Mouse (Mus musculus) hindbrain, embryonic 16.5 days (tissue): ENCODE results near the gene Il4. TPM values are rescaled to one million over a fixed set of nuclear protein-coding genes. Genes with fewer than 3 reads are reported as not detected.
"Not testable (repeated sequence)": the region's sequence is repeated elsewhere in the genome, so short reads cannot be mapped to it uniquely, and the experiment has no call there.

Experiments used
- ATAC-seq: fragments of 200-750 bp; cut with Nextera tagmentation; 2 replicates; pipeline ENCODE4 v1.8.0; 2017; ENCODE audit warnings: moderate TSS enrichment, moderate library complexity
- H3K27ac ChIP-seq: fragments of 300-500 bp; sonication (generic); 2 replicates; pipeline ENCODE4 v1.5.1; 2014; ENCODE audit warnings: low read depth, mild to moderate bottlenecking, control low read depth, low read length, moderate library complexity
- H3K27me3 ChIP-seq: fragments of 300-500 bp; sonication (generic); replicated peaks from 2 replicates; pipeline ENCODE4 v1.6.1; 2014; ENCODE audit warnings: low read length; ENCODE audit not compliant: control insufficient read depth, insufficient read depth
- H3K36me3 ChIP-seq: fragments of 300-500 bp; sonication (generic); 2 replicates; pipeline ENCODE4 v1.6.1; 2014; ENCODE audit warnings: mild to moderate bottlenecking, low read length, moderate library complexity, mixed read lengths; ENCODE audit not compliant: control insufficient read depth, insufficient read depth
- H3K4me1 ChIP-seq: fragments of 300-500 bp; sonication (generic); 2 replicates; pipeline ENCODE4 v1.6.1; 2014; ENCODE audit warnings: low read depth, low read length; ENCODE audit not compliant: control insufficient read depth, insufficient read depth
- H3K4me2 ChIP-seq: fragments of 300-500 bp; sonication (generic); 2 replicates; pipeline ENCODE4 v1.6.1; 2014; ENCODE audit warnings: mild to moderate bottlenecking, low read length, control low read depth, moderate library complexity
- H3K4me3 ChIP-seq: fragments of 300-500 bp; sonication (generic); 2 replicates; pipeline ENCODE4 v1.5.1; 2014; ENCODE audit warnings: mild to moderate bottlenecking, low read length, control low read depth, moderate library complexity
- H3K9ac ChIP-seq: fragments of 300-500 bp; sonication (generic); 2 replicates; pipeline ENCODE4 v1.6.1; 2014; ENCODE audit warnings: low read depth, mild to moderate bottlenecking, control low read depth, low read length, moderate library complexity
- H3K9me3 ChIP-seq: fragments of 300-500 bp; sonication (generic); 2 replicates; pipeline ENCODE4 v1.6.1; 2014; ENCODE audit warnings: mild to moderate bottlenecking, low read length, moderate library complexity; ENCODE audit not compliant: control insufficient read depth
- WGBS: fragments of 180-500 bp; shearing (Covaris S2); extraction: QIAGEN DNeasy Blood & Tissue Kit; methylation state at CpG from one replicate; pipeline ENCODE4 v1.1.7; 2014; 5-methylcytosine and 5-hydroxymethylcytosine counted together
- polyA plus RNA-seq: library from polyadenylated mRNA; unstranded; fragments of >200 nt; fragmentation: Nextera tagmentation; extraction: Ambion mirVana; gene quantifications from 2 replicates; pipeline ENCODE4 v1.2.1, GENCODE M21; 2015

Il4 gene
- polyA plus RNA-seq, 1 experiment from 2014 or later = 4.5 TPM

- H3K4me3 ChIP-seq = no peak overlapping the region
- H3K36me3 ChIP-seq = peaks cover 53% of the 10 kb centered on the region
- H3K4me1 ChIP-seq = no peaks in the 10 kb centered on the region
- H3K4me2 ChIP-seq = no peak overlapping the region
- no peaks in the 10 kb centered on the region for H3K9me3 ChIP-seq
- no peaks in the 10 kb centered on the region for H3K27me3 ChIP-seq
- H3K9ac ChIP-seq = no peak overlapping the region
- WGBS = 76% methylated on average over 8 of the region's 8 CpGs
- ATAC-seq = no peak
- no peak overlapping the region for H3K27ac ChIP-seq
Measured at GRCm38 (mm10) chr11:53588279-53588678, 30.2 kb downstream of the Il4 start.

DNA sequence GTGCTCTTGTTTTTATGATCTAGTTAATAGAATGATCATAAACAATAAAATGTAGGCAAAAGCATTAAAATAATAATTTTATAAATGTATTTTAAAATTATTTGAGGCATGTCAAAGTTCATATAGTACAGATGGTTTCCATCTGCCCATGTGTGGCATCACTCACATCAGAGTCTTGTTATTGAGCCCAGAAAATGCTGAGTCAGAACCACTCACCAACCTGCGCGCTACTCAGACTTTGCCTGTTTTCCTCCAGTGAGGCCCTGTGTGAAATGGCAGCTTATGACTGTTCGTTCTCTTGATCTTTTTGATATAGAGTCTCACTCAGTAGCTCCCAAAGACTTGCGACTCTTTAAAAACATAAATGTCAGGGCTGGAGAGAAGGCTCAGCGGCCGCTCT lies 33.0 kb downstream of the Il4 start:
- Histone ChIP-seq H3K4me2 (no peak overlapping the region), H3K4me3 (no peak overlapping the region), H3K27me3 (no peaks in the 10 kb centered on the region), H3K27ac (no peak overlapping the region), H3K36me3 (peaks cover 41% of the 10 kb centered on the region), H3K4me1 (no peaks in the 10 kb centered on the region), H3K9me3 (no peaks in the 10 kb centered on the region), H3K9ac (no peak overlapping the region)
- ATAC-seq = no peak
- WGBS = 96% methylated on average over 6 of the region's 6 CpGs

DNA sequence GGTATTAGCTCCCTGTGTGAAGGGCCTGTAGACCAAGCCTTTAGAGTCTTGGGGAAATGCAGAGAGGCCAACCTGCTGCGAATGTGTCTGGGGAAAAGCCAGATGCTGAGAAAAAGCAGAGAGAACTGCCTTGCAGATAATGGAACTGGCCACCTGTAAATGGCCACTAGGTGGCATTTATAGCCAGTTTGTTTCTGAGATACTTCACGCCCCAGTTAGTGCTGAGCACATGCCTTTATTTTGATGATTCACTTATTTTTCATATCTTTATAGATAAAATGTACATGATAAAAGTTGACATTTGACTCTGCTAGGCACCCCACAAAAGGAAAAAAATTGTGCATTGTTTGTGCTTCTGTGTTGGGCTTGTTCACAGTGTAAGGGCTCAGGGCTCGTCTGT lies 33.6 kb downstream of the Il4 start:
- Histone ChIP-seq H3K9me3 (no peaks in the 10 kb centered on the region), H3K4me3 (no peak overlapping the region), H3K27ac (no peak overlapping the region), H3K27me3 (no peaks in the 10 kb centered on the region), H3K36me3 (peaks cover 42% of the 10 kb centered on the region), H3K9ac (no peak overlapping the region), H3K4me1 (no peaks in the 10 kb centered on the region), H3K4me2 (no peak overlapping the region)
- 53% methylated on average over 3 of the region's 3 CpGs for WGBS
- no peak for ATAC-seq

DNA sequence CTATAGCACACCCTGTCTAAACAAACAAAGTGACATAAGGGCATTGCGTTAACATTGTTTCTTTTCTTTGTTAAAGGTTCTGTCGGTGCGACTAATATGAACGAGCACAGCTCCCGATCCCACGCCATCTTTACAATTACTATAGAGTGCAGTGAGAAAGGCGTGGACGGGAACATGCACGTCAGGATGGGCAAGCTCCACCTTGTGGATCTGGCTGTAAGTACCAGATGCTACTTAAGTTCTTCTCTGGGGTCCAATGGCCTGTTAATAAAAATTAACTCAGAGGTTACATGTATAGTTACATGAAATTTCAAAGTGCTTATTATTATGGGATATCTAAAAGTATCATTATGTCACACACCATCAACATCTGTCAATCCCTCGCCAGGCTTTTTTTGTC lies 35.3 kb downstream of the Il4 start:
- Histone ChIP-seq H3K4me1 (no peaks in the 10 kb centered on the region), H3K27me3 (no peaks in the 10 kb centered on the region), H3K9ac (no peak overlapping the region), H3K4me2 (no peak overlapping the region), H3K4me3 (no peak overlapping the region), H3K36me3 (peaks cover 36% of the 10 kb centered on the region), H3K9me3 (no peaks in the 10 kb centered on the region), H3K27ac (no peak overlapping the region)
- ATAC-seq = no peak
- 64% methylated on average over 10 of the region's 10 CpGs for WGBS

DNA sequence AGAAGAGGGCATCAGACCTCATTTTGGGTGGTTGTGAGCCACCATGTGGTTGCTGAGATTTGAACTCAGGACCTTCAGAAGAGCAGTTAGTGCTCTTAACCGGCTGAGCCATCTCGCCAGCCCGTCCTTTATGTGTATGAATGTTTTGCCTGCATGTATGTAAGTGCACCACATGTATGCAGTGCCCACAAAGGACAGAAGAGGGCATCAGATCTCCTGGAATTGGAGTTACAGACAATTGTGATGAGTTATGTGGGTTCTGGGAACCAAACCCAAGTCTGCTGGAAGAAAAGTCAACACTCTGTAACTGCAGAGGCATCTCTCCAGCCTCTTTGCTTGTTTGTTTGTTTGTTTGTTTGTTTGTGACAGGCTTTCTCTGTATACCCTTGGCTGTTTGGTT lies 37.9 kb downstream of the Il4 start:
- WGBS = 95% methylated on average over 3 of the region's 3 CpGs
- H3K36me3 ChIP-seq = peaks cover 33% of the 10 kb centered on the region
- no peak overlapping the region for H3K4me3 ChIP-seq

DNA sequence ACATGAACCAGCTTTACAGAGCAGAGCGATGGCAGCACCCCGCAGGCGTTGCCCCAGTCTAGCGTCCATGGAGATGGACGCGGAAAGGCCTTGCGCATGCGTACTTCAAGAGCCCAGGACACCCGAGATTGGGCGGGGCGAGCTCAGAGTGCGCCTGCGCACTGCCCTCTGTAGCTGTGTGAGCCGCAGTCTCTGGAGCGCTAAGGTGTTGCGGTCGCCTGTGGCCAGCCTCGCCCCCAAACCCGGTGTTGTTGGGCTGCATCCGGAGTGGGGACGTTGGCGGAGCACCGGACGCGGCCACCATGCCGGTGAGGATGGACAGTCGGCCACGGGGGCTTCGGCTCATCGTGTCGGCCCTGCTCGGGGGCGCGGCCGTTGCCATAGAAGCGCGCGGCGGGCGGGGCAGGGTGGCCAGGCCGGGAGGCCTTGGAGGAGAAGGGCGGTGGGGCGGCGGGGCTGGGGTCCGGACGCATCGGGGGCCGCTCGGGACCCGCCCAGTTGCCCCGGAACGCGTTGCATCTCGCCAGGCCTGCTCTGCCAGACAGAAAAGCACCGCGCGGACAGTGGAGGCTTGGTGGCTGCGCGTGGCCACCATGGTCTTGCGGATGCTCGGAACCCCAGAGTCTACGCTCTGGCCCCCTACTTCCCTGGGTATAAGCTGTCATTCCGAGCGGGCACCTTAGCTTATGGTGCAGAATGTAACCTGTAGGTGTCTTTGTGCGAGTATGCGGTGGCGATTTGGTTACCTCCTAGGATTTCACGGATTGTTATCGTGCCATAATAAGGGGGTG lies 51.0 kb downstream of the Il4 start, which contains the start of gene Kif3a:
Kif3a (plus strand) TSS at position 156 of the 791 bp plus-strand sequence.
- Histone ChIP-seq H3K36me3 (no peaks in the 10 kb centered on the region), H3K27me3 (no peaks in the 10 kb centered on the region), H3K27ac (peak within 1 kb of the TSS; percentile 91), H3K9ac (peak within 1 kb of the TSS; percentile 92), H3K4me2 (peak within 1 kb of the TSS; percentile 83), H3K9me3 (peaks cover 3% of the 10 kb centered on the region; the same call in 1 of the 2 replicates), H3K4me1 (peaks cover 18% of the 10 kb centered on the region), H3K4me3 (peak within 1 kb of the TSS; percentile 94)
- WGBS = under 1% methylated on average over 61 of the region's 69 CpGs
- ATAC-seq = peak; percentile 95

More for the DNA sequence above, 37.9 kb downstream of the Il4 start:
- H3K27me3 ChIP-seq = no peaks in the 10 kb centered on the region
- H3K9me3 ChIP-seq = no peaks in the 10 kb centered on the region
- H3K9ac ChIP-seq = no peak overlapping the region
- H3K4me1 ChIP-seq = no peaks in the 10 kb centered on the region
- no peak overlapping the region for H3K27ac ChIP-seq
- H3K4me2 ChIP-seq = no peak overlapping the region
- no peak for ATAC-seq

GRCm38 (mm10) chr11:53566646-53567045 lies 51.8 kb downstream of the Il4 start:
- 84% methylated on average over 4 of the region's 4 CpGs for WGBS
- H3K27ac ChIP-seq = peak overlapping the region; percentile 59; the same call in 1 of the 2 replicates
- H3K4me1 ChIP-seq = peaks cover 18% of the 10 kb centered on the region
- peak; percentile 31 for ATAC-seq
- peak overlapping the region; percentile 92 for H3K9ac ChIP-seq
- no peaks in the 10 kb centered on the region for H3K27me3 ChIP-seq
- peaks cover 3% of the 10 kb centered on the region; the same call in 1 of the 2 replicates for H3K9me3 ChIP-seq
- peak overlapping the region; percentile 83 for H3K4me2 ChIP-seq
- no peaks in the 10 kb centered on the region for H3K36me3 ChIP-seq
- H3K4me3 ChIP-seq = peak overlapping the region; percentile 94

DNA sequence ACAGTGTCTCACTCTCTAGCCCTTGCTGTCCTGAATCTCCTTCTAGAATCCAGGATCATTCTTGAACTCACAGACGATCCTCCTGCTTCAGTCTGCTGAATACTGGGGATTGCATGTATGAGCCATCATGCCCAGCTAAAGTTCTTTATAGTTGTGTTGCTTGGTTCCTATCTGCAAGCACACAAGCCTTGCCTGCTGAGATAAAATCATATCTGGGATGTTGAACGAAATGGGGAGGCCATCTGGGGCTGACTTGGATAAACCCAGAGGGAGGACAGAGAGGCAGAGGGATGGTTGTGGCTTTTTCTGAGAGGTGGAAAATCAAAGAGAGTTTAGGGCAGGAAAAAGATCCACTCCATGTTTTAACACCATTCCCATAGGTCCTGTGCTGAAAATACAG lies 56.5 kb downstream of the Il4 start:
- no peak overlapping the region for H3K27ac ChIP-seq
- no peak for ATAC-seq
- no peak overlapping the region for H3K4me3 ChIP-seq
- peaks cover 4% of the 10 kb centered on the region for H3K4me1 ChIP-seq
- no peaks in the 10 kb centered on the region for H3K36me3 ChIP-seq
- WGBS = 89% methylated on average over 2 of the region's 2 CpGs
- H3K4me2 ChIP-seq = no peak overlapping the region
- H3K9me3 ChIP-seq = peaks cover 3% of the 10 kb centered on the region; the same call in 1 of the 2 replicates
- no peaks in the 10 kb centered on the region for H3K27me3 ChIP-seq
- no peak overlapping the region for H3K9ac ChIP-seq

GRCm38 (mm10) chr11:53559980-53560379 lies 58.5 kb downstream of the Il4 start:
- ATAC-seq, H3K4me1 ChIP-seq, H3K4me3 ChIP-seq, H3K27ac ChIP-seq, H3K36me3 ChIP-seq, H3K9me3 ChIP-seq, H3K9ac ChIP-seq, H3K27me3 ChIP-seq, H3K4me2 ChIP-seq: not testable (repeated sequence)
- 95% methylated on average over 1 of the region's 3 CpGs for WGBS
